Comparison of ENCODE assay signal across 23 mouse cellular contexts in genomic region chr17:85101751-85102150, GRCm38 (mm10). TPM values are rescaled to one million over a fixed set of nuclear protein-coding genes. Genes with fewer than 3 reads are reported as not detected.
DNase-seq lines count a peak whose midpoint lies in the region; ATAC-seq and TF ChIP-seq lines count a peak whose summit lies in the region.
"Had no signal": no experiment of that assay in that cellular context is flagged by ENCODE, and none has a peak within 500 bp of the region (broad histone marks: within the 10 kb centered on the region; RNA-seq: fewer than 3 reads in every experiment).

No protein-coding gene starts in this region.

- no peaks in the 10 kb centered on the region for H3K27me3 ChIP-seq in hindbrain, embryonic 11.5 days (ENCODE audit: control insufficient read depth, insufficient read depth, low read length)
- H3K27me3 ChIP-seq in hindbrain, embryonic 14.5 days (ENCODE audit: control insufficient read depth, insufficient read depth, low read length): no peaks in the 10 kb centered on the region
- no peaks in the 10 kb centered on the region for H3K27me3 ChIP-seq in ES-Bruce4 (ENCODE audit: control insufficient read depth, insufficient read depth, low read length, poor library complexity, severe bottlenecking)
- H3K27me3 ChIP-seq in hindbrain, postnatal 0 days (ENCODE audit: insufficient read depth, low read length): no peaks in the 10 kb centered on the region
- H3K27me3 ChIP-seq: CH12.LX; embryonic facial prominence, embryonic 13.5 days; forebrain, embryonic 12.5 days; heart, embryonic 15.5 days had no signal

- no peak overlapping the region for H3K27ac ChIP-seq in hindbrain, embryonic 11.5 days (ENCODE audit: low read depth, low read length)
- H3K27ac ChIP-seq in hindbrain, embryonic 14.5 days: no peak overlapping the region
- 0 out of 2 replicates have a peak overlapping the region, but pooled peaks have one; percentile 9 for H3K27ac ChIP-seq in ES-Bruce4 (ENCODE audit: insufficient read depth, low read length)
- no peak overlapping the region for H3K27ac ChIP-seq in hindbrain, postnatal 0 days
- H3K27ac ChIP-seq: embryonic facial prominence, embryonic 13.5 days; forebrain, embryonic 12.5 days; heart, adult 2 months; heart, embryonic 15.5 days had no signal

- no peak for TF ChIP-seq POLR2A in ES-Bruce4 (IDR thresholded peaks at IDR 0.05; ENCODE audit: insufficient read depth, low read length)

- peaks cover 3% of the 10 kb centered on the region; the same call in 1 of the 2 replicates for H3K36me3 ChIP-seq in hindbrain, embryonic 11.5 days (ENCODE audit: control insufficient read depth, insufficient read depth, low read length)
- peaks cover 22% of the 10 kb centered on the region for H3K36me3 ChIP-seq in hindbrain, embryonic 14.5 days (replicated peaks; ENCODE audit: control insufficient read depth, insufficient read depth)
- peaks cover 10% of the 10 kb centered on the region for H3K36me3 ChIP-seq in ES-Bruce4 (ENCODE audit: control insufficient read depth, insufficient read depth, low read length, poor library complexity, severe bottlenecking)
- peaks cover 4% of the 10 kb centered on the region; the same call in 1 of the 2 replicates for H3K36me3 ChIP-seq in hindbrain, postnatal 0 days (ENCODE audit: insufficient read depth, low read length)

- WGBS in hindbrain, embryonic 11.5 days: 48% methylated on average over 7 of the region's 7 CpGs
- 33% methylated on average over 7 of the region's 7 CpGs for WGBS in hindbrain, embryonic 14.5 days
- 33% methylated on average over 7 of the region's 7 CpGs for WGBS in hindbrain, postnatal 0 days

- no peak for TF ChIP-seq CTCF in ES-Bruce4 (IDR thresholded peaks at IDR 0.05; ENCODE audit: low read depth, low read length)
- no peak for TF ChIP-seq CTCF in hindbrain, postnatal 0 days (IDR thresholded peaks at IDR 0.05; ENCODE audit: low read depth)

- DNase-seq in hindbrain, embryonic 11.5 days (ENCODE audit: low spot score): peak; percentile 34
- no peak for DNase-seq in hindbrain, embryonic 14.5 days (ENCODE audit: low spot score)
- peak; percentile 92 for DNase-seq in R1 (ENCODE audit: low read depth, low spot score)
- peak; percentile 47 for DNase-seq in hindbrain, postnatal 0 days (ENCODE audit: low spot score)
- DNase-seq in urinary bladder, postnatal 10 days (ENCODE audit: low spot score): no peak
- DNase-seq in lung, postnatal 10 days: no peak
- DNase-seq: adrenal gland, postnatal 14 days; cerebellum, adult 11-12 months; cerebellum, adult 9-10 months; cerebellum, postnatal 36 days; forebrain, postnatal 0 days; gastrocnemius, postnatal 14 days; heart, adult 2 months; heart, postnatal 14 days had no signal

- no peaks in the 10 kb centered on the region for H3K4me1 ChIP-seq in hindbrain, embryonic 11.5 days (replicated peaks; ENCODE audit: control insufficient read depth, insufficient read depth, low read length)
- H3K4me1 ChIP-seq in hindbrain, embryonic 14.5 days (replicated peaks; ENCODE audit: control insufficient read depth, insufficient read depth, low read length): no peaks in the 10 kb centered on the region
- peaks cover 1% of the 10 kb centered on the region for H3K4me1 ChIP-seq in ES-Bruce4 (ENCODE audit: control insufficient read depth, insufficient read depth, low read length)
- H3K4me1 ChIP-seq in hindbrain, postnatal 0 days (ENCODE audit: insufficient read depth, low read length): no peaks in the 10 kb centered on the region
- H3K4me1 ChIP-seq: embryonic facial prominence, embryonic 13.5 days; forebrain, embryonic 12.5 days; heart, embryonic 15.5 days had no signal

- H3K4me3 ChIP-seq in hindbrain, embryonic 11.5 days (ENCODE audit: low read depth, low read length): no peak overlapping the region
- H3K4me3 ChIP-seq in hindbrain, embryonic 14.5 days (replicated peaks; ENCODE audit: low read length): no peak overlapping the region
- H3K4me3 ChIP-seq in ES-Bruce4 (ENCODE audit: low read depth, low read length): no peak overlapping the region
- no peak overlapping the region for H3K4me3 ChIP-seq in hindbrain, postnatal 0 days (ENCODE audit: low read length)
- H3K4me3 ChIP-seq: embryonic facial prominence, embryonic 13.5 days; forebrain, embryonic 12.5 days; heart, adult 2 months; heart, embryonic 15.5 days had no signal

- H3K9ac ChIP-seq in hindbrain, embryonic 11.5 days (ENCODE audit: low read depth, low read length): no peak overlapping the region
- H3K9ac ChIP-seq in hindbrain, embryonic 14.5 days: no peak overlapping the region
- H3K9ac ChIP-seq in ES-Bruce4 (ENCODE audit: low read depth, poor library complexity, severe bottlenecking): no peak overlapping the region
- no peak overlapping the region for H3K9ac ChIP-seq in hindbrain, postnatal 0 days (replicated peaks; ENCODE audit: low read length)
- H3K9ac ChIP-seq: embryonic facial prominence, embryonic 13.5 days; forebrain, embryonic 12.5 days; forebrain, postnatal 0 days; heart, embryonic 15.5 days had no signal

- ATAC-seq in hindbrain, embryonic 11.5 days (ENCODE audit: low FRiP score): 0 out of 2 replicates have a peak, but pooled peaks have one; percentile 43
- ATAC-seq in hindbrain, embryonic 14.5 days (ENCODE audit: low FRiP score): no peak
- ATAC-seq in hindbrain, postnatal 0 days: 0 out of 2 replicates have a peak, but pooled peaks have one; percentile 47
- ATAC-seq: activated CD4-positive, CD25-positive, alpha-beta regulatory T cell, adult 4 months; forebrain, postnatal 0 days; inflammation-experienced regulatory T-cells, adult 6 months; intestine, postnatal 0 days had no signal

- no peak overlapping the region for H3K4me2 ChIP-seq in hindbrain, embryonic 11.5 days (replicated peaks; ENCODE audit: low read depth, low read length)
- H3K4me2 ChIP-seq in hindbrain, embryonic 14.5 days (replicated peaks): no peak overlapping the region
- H3K4me2 ChIP-seq in hindbrain, postnatal 0 days (ENCODE audit: low read depth, low read length): no peak overlapping the region
- H3K4me2 ChIP-seq: embryonic facial prominence, embryonic 13.5 days; forebrain, embryonic 12.5 days; heart, embryonic 11.5 days; heart, embryonic 15.5 days had no signal

- TF ChIP-seq EP300 in ES-Bruce4 (IDR thresholded peaks at IDR 0.05; ENCODE audit: insufficient read depth, low read depth, low read length): 0 out of 2 replicates have a peak, but pooled peaks have one; percentile 77

- H3K9me3 ChIP-seq in hindbrain, embryonic 11.5 days (ENCODE audit: control insufficient read depth, low read length): peaks cover 3% of the 10 kb centered on the region; the same call in 1 of the 2 replicates
- peaks cover 6% of the 10 kb centered on the region for H3K9me3 ChIP-seq in hindbrain, embryonic 14.5 days (ENCODE audit: control insufficient read depth, low read length)
- H3K9me3 ChIP-seq in ES-Bruce4 (replicated peaks; ENCODE audit: control insufficient read depth, insufficient read depth, low read length, poor library complexity, severe bottlenecking): peaks cover 31% of the 10 kb centered on the region
- H3K9me3 ChIP-seq in hindbrain, postnatal 0 days (ENCODE audit: low read length): 0 out of 2 replicates have a peak, but pooled peaks cover 3% of the 10 kb centered on the region
- H3K9me3 ChIP-seq: heart, embryonic 15.5 days had no signal

RNA-seq across cellular contexts. Expression of gene Camkmt, which starts 11.4 kb away (rescaled TPM):
- 15.3 and 16.7 TPM in 2 replicates for polyA plus RNA-seq in hindbrain, embryonic 11.5 days (2014; fragmentation: Nextera tagmentation; extraction: Ambion mirVana)
- 20.4 and 23.6 TPM in 2 replicates for polyA plus RNA-seq in hindbrain, embryonic 14.5 days (2014; fragmentation: Nextera tagmentation; extraction: Ambion mirVana)
- polyA plus RNA-seq in ES-Bruce4 (2011; ENCODE audit: insufficient read depth, insufficient read length, low read depth, missing spikeins): 3.7 and 5.6 TPM in 2 replicates
- total RNA-seq in hindbrain, postnatal 0 days (2014; rRNA removed): 5.2 and 8.4 TPM in 2 replicates
- polyA plus RNA-seq in hindbrain, postnatal 0 days (2015; fragmentation: Nextera tagmentation; extraction: Ambion mirVana): 15.4 and 15.9 TPM in 2 replicates

RNA-seq across cellular contexts. Expression of gene Prepl, which starts 11.7 kb away (rescaled TPM):
- polyA plus RNA-seq in hindbrain, embryonic 11.5 days (2014; fragmentation: Nextera tagmentation; extraction: Ambion mirVana): 55.2 and 64.8 TPM in 2 replicates
- 161 and 200 TPM in 2 replicates for polyA plus RNA-seq in hindbrain, embryonic 14.5 days (2014; fragmentation: Nextera tagmentation; extraction: Ambion mirVana)
- polyA plus RNA-seq in ES-Bruce4 (2011; ENCODE audit: insufficient read depth, insufficient read length, low read depth, missing spikeins): 32.4 and 35.8 TPM in 2 replicates
- 94.0 and 104 TPM in 2 replicates for total RNA-seq in hindbrain, postnatal 0 days (2014; rRNA removed)
- 105 and 124 TPM in 2 replicates for polyA plus RNA-seq in hindbrain, postnatal 0 days (2015; fragmentation: Nextera tagmentation; extraction: Ambion mirVana)

Comparison
In these comparisons a context has a peak if more than half of its experiments do, and no peak if none do; other contexts are left out.
1. DNase-seq: peak in hindbrain, embryonic 11.5 days (single experiment), R1 (single experiment) and hindbrain, postnatal 0 days (single experiment); none in hindbrain, embryonic 14.5 days (single experiment), urinary bladder, postnatal 10 days (single experiment) and lung, postnatal 10 days (single experiment).